Mouse (Mus musculus) forebrain, postnatal 0 days (tissue): ENCODE measurements at regions not wholly inside any gene's neighbourhood (a gene's known extent, or its start where the extent isn't known, plus 50 kb on each side); places are given as distances from the start of the nearest gene placed in this dataset.

Experiments
- ATAC-seq: fragments of 200-750 bp; cut with Nextera tagmentation; 2 replicates; pipeline ENCODE4 v1.8.0; 2017; ENCODE audit warnings: mild to moderate bottlenecking, moderate library complexity
- DNase-seq: peaks from one replicate; pipeline ENCODE4 v3.0.0-alpha.2; 2015
- H3K27ac ChIP-seq: fragments of 300-500 bp; sonication (generic); 2 replicates; pipeline ENCODE4 v1.5.1; 2014; ENCODE audit warnings: low read depth, mild to moderate bottlenecking, antibody characterized with exemption, low read length, moderate library complexity, mixed read lengths
- H3K27me3 ChIP-seq: fragments of 300-500 bp; sonication (generic); 2 replicates; pipeline ENCODE4 v1.6.1; 2014; ENCODE audit warnings: mild to moderate bottlenecking, low read length, mixed read lengths; ENCODE audit not compliant: insufficient read depth
- H3K36me3 ChIP-seq: fragments of 300-500 bp; sonication (generic); 2 replicates; pipeline ENCODE4 v1.6.1; 2014; ENCODE audit warnings: mild to moderate bottlenecking, moderate library complexity; ENCODE audit not compliant: insufficient read depth
- H3K4me1 ChIP-seq: fragments of 300-500 bp; sonication (generic); 2 replicates; pipeline ENCODE4 v1.6.1; 2014; ENCODE audit warnings: antibody characterized with exemption; ENCODE audit not compliant: insufficient read depth
- H3K4me2 ChIP-seq: fragments of 300-500 bp; sonication (generic); 2 replicates; pipeline ENCODE4 v1.6.1; 2014; ENCODE audit warnings: low read depth, mild to moderate bottlenecking, moderate library complexity
- H3K4me3 ChIP-seq: fragments of 300-500 bp; sonication (generic); 2 replicates; pipeline ENCODE4 v1.5.1; 2014; ENCODE audit warnings: low read depth, low read length, mixed read lengths
- H3K9ac ChIP-seq: fragments of 300-500 bp; sonication (generic); 2 replicates; pipeline ENCODE4 v1.6.1; 2014; ENCODE audit warnings: mild to moderate bottlenecking
- H3K9me3 ChIP-seq: fragments of 300-500 bp; sonication (generic); 2 replicates; pipeline ENCODE4 v1.6.1; 2016; ENCODE audit warnings: low read length
- CTCF ChIP-seq: sonication (generic); IDR thresholded peaks from 2 replicates; pipeline ENCODE4 v1.5.1; 2016; ENCODE audit warnings: antibody characterized with exemption, control low read depth, low read depth
- WGBS: fragments of 180-500 bp; shearing (Covaris S2); extraction: QIAGEN DNeasy Blood & Tissue Kit; methylation state at CpG from one replicate; pipeline ENCODE4 v1.1.7; 2014; 5-methylcytosine and 5-hydroxymethylcytosine counted together

- Histone ChIP-seq H3K4me2 (no peak overlapping the region), H3K36me3 (no peaks in the 10 kb centered on the region), H3K4me3 (no peak overlapping the region), H3K9ac (no peak overlapping the region), H3K27me3 (no peaks in the 10 kb centered on the region), H3K9me3 (no peaks in the 10 kb centered on the region), H3K27ac (no peak overlapping the region), H3K4me1 (no peaks in the 10 kb centered on the region)
- DNase-seq, result peak; percentile 40
- peak; percentile 53; the same call in 1 of the 2 replicates for ATAC-seq
- TF ChIP-seq CTCF, result no peak
- 51% methylated on average over 7 of the region's 7 CpGs for whole genome bisulfite sequencing
Measured at GRCm38 (mm10) chr11:24535462-24535861, 457.6 kb downstream of the Bcl11a start.

- ATAC-seq, result no peak
- H3K4me3 ChIP-seq, result no peak overlapping the region
Measured at GRCm38 (mm10) chr11:24537721-24538120, 459.9 kb downstream of the Bcl11a start.

GRCm38 (mm10) chr11:24569655-24570054, 491.8 kb downstream of the Bcl11a start:
- Histone ChIP-seq H3K36me3 (no peaks in the 10 kb centered on the region), H3K4me1 (no peaks in the 10 kb centered on the region), H3K9me3 (no peaks in the 10 kb centered on the region), H3K9ac (no peak overlapping the region), H3K4me3 (no peak overlapping the region), H3K27me3 (no peaks in the 10 kb centered on the region), H3K27ac (no peak overlapping the region), H3K4me2 (no peak overlapping the region)
- ATAC-seq, result no peak
- TF ChIP-seq CTCF, result no peak
- DNase-seq, result no peak

More at GRCm38 (mm10) chr11:24537721-24538120, 459.9 kb downstream of the Bcl11a start:
- no peak overlapping the region for H3K9ac ChIP-seq
- H3K27me3 ChIP-seq, result no peaks in the 10 kb centered on the region
- H3K9me3 ChIP-seq, result no peaks in the 10 kb centered on the region
- H3K36me3 ChIP-seq, result no peaks in the 10 kb centered on the region
- H3K4me1 ChIP-seq, result no peaks in the 10 kb centered on the region
- H3K4me2 ChIP-seq, result no peak overlapping the region
- TF ChIP-seq CTCF, result no peak
- no peak for DNase-seq
- no peak overlapping the region for H3K27ac ChIP-seq

GRCm38 (mm10) chr11:24613529-24613928, 535.7 kb downstream of the Bcl11a start:
- WGBS, result 68% methylated on average over 5 of the region's 5 CpGs
- no peak overlapping the region for H3K4me3 ChIP-seq
- no peak for DNase-seq

GRCm38 (mm10) chr11:24615436-24615835, 537.6 kb downstream of the Bcl11a start:
- no peak overlapping the region for H3K27ac ChIP-seq
- no peak for DNase-seq

More at GRCm38 (mm10) chr11:24613529-24613928, 535.7 kb downstream of the Bcl11a start:
- no peak overlapping the region for H3K9ac ChIP-seq
- no peak overlapping the region for H3K4me2 ChIP-seq
- TF ChIP-seq CTCF, result no peak
- no peaks in the 10 kb centered on the region for H3K9me3 ChIP-seq
- no peaks in the 10 kb centered on the region for H3K27me3 ChIP-seq
- no peaks in the 10 kb centered on the region for H3K36me3 ChIP-seq
- no peak for ATAC-seq
- no peaks in the 10 kb centered on the region for H3K4me1 ChIP-seq
- H3K27ac ChIP-seq, result no peak overlapping the region

GRCm38 (mm10) chr11:24618586-24618985, 540.7 kb downstream of the Bcl11a start:
- ATAC-seq, result no peak; the same call in 1 of the 2 replicates
- TF ChIP-seq CTCF, result no peak
- Histone ChIP-seq H3K4me2 (no peak overlapping the region), H3K27ac (no peak overlapping the region), H3K27me3 (no peaks in the 10 kb centered on the region), H3K4me1 (no peaks in the 10 kb centered on the region), H3K36me3 (no peaks in the 10 kb centered on the region), H3K4me3 (no peak overlapping the region), H3K9ac (no peak overlapping the region), H3K9me3 (no peaks in the 10 kb centered on the region)
- DNase-seq, result no peak
- WGBS, result 58% methylated on average over 2 of the region's 2 CpGs

More at GRCm38 (mm10) chr11:24615436-24615835, 537.6 kb downstream of the Bcl11a start:
- Histone ChIP-seq H3K36me3 (no peaks in the 10 kb centered on the region), H3K4me2 (no peak overlapping the region), H3K4me1 (no peaks in the 10 kb centered on the region), H3K9ac (no peak overlapping the region), H3K27me3 (no peaks in the 10 kb centered on the region), H3K4me3 (no peak overlapping the region), H3K9me3 (no peaks in the 10 kb centered on the region)
- ATAC-seq, result no peak
- WGBS, result 65% methylated on average over 1 of the region's 1 CpGs
- TF ChIP-seq CTCF, result no peak

- no peak overlapping the region for H3K4me2 ChIP-seq
- ATAC-seq (no peak), DNase-seq (no peak)
- no peak overlapping the region for H3K9ac ChIP-seq
- H3K27me3 ChIP-seq, result no peaks in the 10 kb centered on the region
- TF ChIP-seq CTCF, result no peak
- 72% methylated on average over 4 of the region's 4 CpGs for WGBS
- H3K36me3 ChIP-seq, result no peaks in the 10 kb centered on the region
- no peaks in the 10 kb centered on the region for H3K9me3 ChIP-seq
- no peak overlapping the region for H3K27ac ChIP-seq
- H3K4me3 ChIP-seq, result no peak overlapping the region
- H3K4me1 ChIP-seq, result no peaks in the 10 kb centered on the region
Measured at GRCm38 (mm10) chr11:24619021-24619420, 541.2 kb downstream of the Bcl11a start.

GRCm38 (mm10) chr11:24628619-24629018, 550.8 kb downstream of the Bcl11a start:
- Histone ChIP-seq H3K27me3 (no peaks in the 10 kb centered on the region), H3K4me2 (no peak overlapping the region), H3K9me3 (no peaks in the 10 kb centered on the region), H3K36me3 (no peaks in the 10 kb centered on the region), H3K9ac (no peak overlapping the region), H3K4me1 (no peaks in the 10 kb centered on the region), H3K27ac (no peak overlapping the region), H3K4me3 (no peak overlapping the region)
- DNase-seq, result no peak
- no peak for TF ChIP-seq CTCF
- 18% methylated on average over 5 of the region's 5 CpGs for WGBS
- ATAC-seq, result no peak
